Mouse (Mus musculus): ENCODE measurements around the gene Cldn12.

Cldn12 gene

DNA sequence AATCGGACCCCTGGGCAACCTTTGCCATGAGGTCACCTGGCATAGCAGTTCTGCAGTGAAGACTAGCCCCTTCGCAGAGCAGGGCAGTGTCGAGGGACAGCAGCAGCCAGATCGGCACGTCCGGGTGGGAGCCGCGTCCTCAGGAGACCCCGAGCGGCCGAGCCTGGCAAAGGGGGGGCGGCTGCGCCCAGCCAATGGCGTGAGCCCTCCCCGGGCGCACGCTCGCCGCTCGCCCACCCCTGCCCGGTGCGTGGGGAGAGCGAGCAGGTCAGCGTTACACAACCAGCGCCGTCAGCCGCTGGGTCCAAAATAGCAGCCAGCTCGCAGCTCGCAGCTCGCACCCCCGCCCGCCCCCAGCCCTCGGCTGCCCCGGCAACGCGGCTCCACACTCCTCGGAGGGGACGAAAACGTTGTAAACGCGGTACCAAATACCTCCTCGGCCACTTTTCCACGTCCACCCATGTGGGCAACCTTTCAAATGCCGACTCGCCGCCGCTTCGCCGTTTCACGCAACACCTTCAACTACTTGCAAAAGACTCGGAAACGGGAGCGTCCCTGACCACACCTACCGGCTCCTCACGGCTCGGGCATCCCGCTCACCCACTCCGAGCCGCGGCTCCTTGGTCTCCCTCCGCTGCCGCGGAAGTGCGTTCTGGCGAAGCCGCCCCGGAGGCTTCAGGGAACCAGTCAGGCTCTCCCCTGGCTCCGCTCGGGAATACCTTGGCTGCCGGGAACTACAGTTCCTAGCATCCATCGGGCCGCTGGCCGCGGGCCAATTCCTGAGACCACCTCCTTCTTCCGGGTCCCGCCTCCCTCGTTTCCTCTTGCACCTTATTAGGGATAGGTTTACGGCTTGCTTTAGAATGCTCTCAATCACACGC lies at the start of gene Cldn12:
Cldn12 (minus strand) TSS at position 763 of the 881 bp plus-strand sequence.
- DNase-seq (ENCODE audit: low spot score in 2 of 2) = peak; percentile 99

DNA sequence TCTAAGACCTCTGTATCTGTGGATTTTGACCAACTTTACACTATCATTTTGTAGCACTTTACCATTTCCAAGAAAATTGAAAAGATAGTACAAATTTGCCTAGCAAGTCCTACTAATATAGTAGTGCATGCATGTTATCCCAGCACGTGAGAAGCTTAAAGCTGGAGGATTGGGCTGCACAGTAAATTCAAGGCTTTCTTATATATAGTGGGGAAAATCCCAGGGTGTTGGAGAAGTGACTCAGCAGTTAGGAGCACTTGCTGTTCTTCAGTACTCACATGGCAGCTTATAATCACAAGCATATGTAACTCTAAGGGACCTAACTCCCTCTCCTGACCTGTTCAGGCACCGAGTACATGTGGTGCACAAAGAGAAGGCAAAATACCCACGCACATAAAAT lies 47.7 kb upstream of the Cldn12 start:
- no peak for DNase-seq (ENCODE audit: low spot score in 2 of 2)

DNA sequence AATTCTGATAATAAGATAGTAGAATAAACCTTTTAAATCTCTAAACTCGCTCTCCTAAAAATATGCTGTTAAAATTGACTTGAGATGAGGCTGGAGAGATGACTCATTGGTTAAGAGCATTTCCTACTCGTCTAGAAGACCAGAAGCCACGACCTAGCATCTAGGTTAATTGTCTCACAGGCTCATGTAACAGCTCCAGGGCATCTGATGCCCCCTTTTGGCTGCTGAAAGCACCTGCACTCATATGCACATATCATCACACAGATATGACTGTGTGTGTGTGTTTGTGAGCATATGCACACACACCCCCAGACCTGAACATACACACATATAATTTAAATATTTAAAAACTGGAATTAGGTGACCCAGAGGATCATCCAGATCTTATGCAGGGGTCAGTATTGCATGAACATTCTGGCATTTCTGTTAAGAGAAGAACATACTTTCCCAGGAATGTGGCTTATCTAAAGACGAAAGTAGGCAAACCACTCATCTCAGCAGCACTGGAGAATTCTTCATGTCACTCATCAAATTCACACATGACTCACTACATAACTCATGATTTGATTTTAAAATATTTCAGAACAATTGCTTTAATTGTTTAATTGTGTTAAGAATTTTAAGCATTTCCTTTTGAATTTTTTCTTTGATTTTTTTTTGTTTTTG lies 46.4 kb upstream of the Cldn12 start:
- no peak for DNase-seq (ENCODE audit: low spot score in 2 of 2)

DNA sequence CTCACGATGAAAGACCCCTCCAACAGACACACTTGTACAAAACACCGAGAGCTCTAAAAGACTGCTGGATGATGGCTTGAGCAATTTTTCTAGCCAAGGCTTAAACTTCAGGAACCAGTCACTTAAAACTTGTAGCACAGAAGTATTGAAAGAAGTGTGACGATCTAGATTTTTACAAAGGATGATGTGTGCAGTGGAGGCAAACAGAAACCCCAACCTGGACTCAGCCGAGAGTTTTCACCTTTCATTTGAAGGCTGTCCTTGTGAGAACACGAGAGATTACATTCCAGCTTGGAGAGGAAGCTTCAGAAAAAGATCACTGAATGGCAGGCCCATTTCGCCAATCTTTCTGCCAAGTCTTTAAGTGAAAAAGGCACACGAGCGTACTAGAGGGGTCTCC lies 45.0 kb upstream of the Cldn12 start:
- no peak for DNase-seq (ENCODE audit: low spot score in 2 of 2)

DNA sequence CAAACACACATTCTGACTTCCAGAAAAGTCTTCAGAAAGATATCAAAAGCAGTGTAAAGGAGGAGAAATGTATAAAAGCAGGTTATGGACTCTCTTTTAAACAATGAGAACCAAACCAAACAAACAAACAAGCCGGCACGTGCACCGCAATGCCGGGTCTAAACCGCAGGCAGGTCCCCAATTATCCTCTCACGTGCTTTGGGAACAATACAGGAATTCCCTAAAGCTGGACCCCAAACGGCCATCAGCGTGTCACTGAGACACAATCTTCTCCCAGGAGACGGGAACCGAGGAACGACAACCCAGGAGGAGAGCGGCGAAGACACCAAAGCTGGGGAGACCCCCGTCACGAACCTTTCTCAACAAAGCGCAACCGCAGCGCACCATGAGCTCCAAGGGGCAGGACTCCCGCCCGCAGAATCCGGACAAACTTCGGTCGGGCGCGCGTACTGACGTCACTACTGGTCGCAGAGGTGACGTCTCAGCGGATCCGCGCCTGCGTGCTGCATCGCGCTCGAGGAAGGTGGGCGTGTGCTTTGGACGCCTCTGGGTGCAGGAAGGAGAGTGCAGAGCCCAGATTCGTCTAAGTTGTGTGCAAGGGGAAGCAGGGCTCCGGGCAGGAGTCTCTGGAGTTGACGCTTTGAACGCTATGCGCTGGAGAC lies 44.5 kb upstream of the Cldn12 start, which contains the start of gene Gtpbp10:
Gtpbp10 (minus strand) TSS at position 460 of the 662 bp plus-strand sequence.
- peak; percentile 95 to 96 for DNase-seq (ENCODE audit: low spot score in 2 of 2)

DNA sequence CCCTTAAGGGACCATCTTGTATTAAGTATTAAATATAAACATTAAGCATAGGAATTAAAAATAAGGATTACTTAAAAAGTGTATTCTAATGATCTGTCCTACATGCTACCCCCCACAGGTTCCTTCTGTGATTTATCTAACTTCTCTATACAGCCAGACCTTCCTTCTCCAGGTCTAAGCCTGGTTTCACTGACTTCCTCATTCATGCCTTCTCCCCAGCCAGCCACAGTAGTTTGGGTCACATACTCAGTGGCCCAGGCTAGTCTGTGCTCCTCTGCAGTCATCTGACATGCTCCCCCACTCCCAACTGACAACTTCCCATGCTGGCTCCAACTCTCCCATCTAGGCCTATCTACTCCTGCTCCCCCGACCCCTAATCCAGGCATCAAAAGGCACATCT lies 36.4 kb upstream of the Cldn12 start:
- no peak for DNase-seq (ENCODE audit: low spot score in 2 of 2)

DNA sequence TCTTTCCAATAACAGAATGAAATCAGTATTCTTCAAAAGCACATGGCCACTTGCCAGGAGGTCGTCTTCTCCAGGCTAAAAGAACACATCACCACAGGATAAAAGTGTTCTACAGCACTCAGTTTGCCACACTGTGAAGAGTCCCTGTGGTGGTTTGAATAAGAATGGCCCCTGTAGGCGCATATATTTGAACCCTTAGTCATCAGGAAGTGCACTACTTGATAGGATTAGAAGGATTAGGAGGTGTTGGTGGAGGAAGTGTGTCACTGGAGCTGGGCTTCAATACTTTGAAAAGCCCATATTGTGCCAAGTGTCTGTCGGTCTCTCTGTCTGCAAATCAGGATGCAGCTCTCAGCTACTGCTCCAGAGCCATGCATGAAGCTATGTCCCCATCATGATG lies 25.6 kb upstream of the Cldn12 start:
- no peak for DNase-seq (ENCODE audit: low spot score in 2 of 2)

DNA sequence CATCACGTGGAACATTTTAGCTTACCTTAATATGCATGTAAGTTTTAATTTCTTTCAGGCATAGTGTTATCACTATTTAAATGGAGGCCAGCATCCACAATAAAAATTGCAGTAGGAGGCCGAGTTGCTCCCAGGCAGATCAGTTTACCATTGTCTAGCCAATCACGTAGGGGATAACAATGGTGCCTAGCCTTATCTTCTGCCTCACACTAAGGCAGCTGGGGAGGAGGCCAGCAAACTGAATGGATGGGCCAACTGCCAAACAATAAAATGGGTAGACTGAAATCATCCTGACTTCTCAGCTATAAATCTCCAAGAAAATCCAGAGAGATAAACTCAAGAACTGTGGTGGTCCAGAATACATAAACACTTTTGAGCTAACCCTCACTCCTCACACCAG lies 25.0 kb upstream of the Cldn12 start:
- DNase-seq (ENCODE audit: low spot score in 2 of 2) = no peak

DNA sequence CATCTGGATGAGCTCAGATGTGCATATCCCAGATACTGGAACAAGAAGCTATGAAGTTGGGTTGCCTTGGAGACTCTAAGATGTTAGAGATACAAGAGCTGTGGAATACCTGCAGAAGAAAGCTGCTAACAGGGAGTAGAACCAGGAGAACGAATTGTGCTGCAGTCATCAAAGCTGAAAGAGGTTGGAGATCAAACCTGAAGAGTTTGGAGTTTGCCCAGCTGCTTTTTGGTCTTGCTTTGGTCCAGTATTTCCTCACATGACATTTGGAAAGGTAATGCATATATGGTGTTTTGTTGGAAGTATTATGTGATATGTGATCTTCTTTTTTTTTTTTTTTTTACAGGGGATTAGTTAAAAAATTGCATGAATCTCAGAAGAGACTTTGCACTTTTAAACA lies 21.4 kb upstream of the Cldn12 start:
- DNase-seq (ENCODE audit: low spot score in 2 of 2) = no peak

DNA sequence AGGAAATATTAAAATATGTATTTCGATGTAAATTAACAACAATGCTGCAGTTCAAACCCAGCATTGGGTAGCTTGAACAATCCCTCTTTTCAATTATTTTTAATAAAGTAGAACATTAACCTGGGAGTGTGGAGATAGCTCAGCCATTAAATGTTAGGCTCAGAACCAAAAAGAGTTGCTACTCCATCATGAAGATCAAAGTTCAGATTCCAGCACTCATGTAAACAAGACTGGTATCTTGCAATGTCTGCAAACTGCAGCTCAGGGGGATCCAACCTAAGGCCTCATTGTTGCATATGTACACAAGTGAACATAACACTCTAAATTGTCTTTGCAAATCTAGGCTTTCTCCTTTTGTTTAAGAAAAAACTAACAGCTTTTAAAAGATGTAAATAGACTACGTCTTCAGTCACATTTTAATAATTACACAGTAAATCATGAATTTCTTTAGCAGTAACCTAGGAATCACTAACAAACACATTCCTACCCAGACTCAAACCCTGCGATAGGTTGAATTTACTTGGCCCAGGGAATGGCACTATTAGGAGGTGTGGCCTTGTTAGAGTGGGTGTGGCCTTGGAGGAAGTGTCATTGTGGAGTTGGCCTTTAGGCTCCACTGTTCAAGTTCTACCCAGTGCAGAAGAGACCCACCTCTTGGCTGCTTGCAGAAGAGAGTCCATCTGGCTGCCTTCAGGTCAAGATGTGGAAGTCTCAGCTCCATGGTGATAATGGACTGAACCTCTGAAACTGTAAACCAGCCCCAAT lies 19.1 kb upstream of the Cldn12 start:
- DNase-seq (ENCODE audit: low spot score in 2 of 2) = no peak

DNA sequence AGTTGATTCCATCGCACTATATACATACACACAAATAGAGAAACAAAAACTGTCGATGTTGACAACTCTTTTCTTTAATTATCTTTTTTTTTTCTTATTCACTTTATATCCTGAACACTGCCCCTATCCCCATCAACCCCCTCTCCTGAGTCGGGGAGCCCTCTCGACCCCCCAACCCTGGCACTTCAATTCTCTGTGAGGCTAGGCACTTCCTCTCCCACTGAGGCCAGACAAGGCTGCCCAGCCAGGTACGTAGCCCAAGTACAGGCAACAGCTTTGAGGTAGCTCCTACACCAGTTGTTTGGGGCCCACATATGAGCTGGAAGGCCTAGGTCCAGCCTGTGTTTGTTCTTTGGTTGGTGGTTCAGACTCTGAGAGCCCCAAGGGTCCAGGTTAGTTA lies 653 bp upstream of the Cldn12 start:
- no peak for DNase-seq (ENCODE audit: low spot score in 2 of 2)

DNA sequence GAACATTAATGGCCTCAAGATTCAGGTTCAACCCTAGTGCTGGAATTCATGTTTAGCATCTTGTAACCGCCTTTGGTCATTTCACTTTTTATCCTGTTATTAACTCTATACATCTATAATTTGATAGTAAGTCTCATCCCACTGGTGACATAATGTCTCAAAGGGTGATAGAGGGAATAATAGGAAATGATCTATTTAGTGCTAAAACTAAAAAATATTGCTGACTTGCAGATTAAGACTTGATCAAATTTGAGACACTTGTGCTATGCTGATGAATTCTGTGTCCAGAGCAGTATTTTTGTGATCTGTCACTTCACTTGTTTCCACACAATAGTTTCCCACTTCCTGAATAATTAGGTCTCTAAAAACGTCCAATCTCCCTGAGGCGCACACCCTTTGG lies 3.4 kb downstream of the Cldn12 start:
- no peak for DNase-seq (ENCODE audit: low spot score in 2 of 2)

DNA sequence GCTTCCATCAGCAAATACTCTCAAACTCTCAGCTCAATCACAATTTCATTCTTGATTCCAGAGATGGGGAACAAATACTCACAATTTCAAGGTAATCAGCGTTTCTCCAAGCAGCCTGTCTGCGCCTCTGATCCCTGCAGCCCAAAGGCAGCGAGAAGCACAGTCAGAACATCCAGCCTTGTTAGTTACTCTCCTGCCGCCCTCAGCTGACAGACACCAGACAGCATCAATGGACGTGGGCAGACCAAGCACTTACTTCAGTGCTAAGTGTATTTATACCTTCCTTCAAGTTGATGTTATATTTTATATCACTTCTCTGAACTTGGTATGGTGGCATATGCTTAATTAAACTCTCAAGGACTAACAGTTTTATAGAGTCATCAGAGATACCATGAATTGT lies 3.8 kb downstream of the Cldn12 start:
- DNase-seq (ENCODE audit: low spot score in 2 of 2) = no peak

DNA sequence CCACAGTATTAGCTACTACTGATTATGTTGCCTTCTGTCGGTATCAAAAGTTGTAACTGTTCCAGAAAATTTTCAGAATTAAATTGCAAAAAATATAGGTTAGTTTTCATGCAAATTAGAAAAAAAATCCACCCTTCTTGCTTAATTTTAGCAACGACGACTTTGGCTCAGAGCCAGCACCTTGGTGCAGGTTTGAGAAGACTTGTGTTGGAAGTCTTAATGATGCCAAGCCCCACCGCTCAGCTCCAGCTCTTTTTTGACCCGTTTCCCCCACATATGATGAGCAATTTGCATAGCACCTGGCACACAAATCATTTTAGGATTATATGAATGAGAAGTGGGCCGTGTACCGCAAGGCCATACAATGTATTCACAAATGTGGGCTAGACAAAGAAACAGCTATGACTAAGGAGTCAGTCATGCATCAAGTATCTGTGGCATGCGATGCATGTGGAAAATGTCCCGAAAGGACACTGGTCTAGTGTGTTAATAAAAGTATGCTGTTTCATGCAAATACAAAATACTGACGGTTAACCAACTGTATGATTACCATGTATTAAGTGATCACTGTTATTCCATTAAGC lies 4.4 kb downstream of the Cldn12 start:
- peak; percentile 59 to 65 for DNase-seq (ENCODE audit: low spot score in 2 of 2)

DNA sequence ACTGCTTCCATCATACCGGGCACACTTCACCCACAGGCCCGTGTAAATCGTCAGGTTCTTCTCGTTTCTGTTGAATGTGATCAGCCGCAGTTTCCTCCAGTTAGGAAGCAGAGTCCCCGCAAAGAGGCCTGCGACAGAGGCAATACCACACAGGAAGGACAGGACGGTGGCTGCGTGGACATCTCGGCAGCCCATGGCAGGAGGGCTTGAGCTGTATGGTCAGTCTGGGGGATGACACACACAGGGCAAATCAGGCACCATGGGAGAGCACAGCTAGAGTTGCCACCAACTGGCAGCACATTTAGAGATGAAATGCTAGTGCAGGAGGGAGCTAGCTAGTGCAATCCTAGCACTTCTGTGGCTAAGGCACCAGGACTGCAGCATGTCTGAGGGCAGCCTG lies 6.5 kb downstream of the Cldn12 start:
- no peak for DNase-seq (ENCODE audit: low spot score in 2 of 2)

DNA sequence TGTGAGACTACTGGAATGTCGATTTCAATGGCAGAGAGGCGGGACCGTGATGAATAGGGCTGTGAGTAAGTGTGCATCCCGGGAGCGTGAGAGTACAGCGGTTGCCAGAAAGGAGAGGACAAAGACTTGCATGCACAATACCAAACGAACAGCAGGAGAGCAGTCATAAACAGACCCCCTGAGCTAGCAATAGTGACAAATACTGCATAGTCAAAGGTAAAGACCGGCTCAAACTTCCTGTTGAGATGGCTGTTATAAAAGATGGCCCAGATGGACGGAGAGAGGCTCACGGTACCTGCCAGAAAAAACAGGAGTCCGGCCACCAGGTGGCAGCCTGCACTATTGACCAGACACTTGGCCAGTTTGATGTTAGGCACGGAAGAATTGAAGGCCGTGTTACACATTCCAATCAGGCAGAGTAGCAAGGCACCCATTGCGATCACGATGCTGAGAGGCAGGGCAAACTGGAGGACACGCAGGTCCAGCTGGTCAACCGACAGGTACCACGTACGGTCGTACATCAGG lies 7.0 kb downstream of the Cldn12 start:
- DNase-seq (ENCODE audit: low spot score in 2 of 2) = peak; percentile 67 to 70

DNA sequence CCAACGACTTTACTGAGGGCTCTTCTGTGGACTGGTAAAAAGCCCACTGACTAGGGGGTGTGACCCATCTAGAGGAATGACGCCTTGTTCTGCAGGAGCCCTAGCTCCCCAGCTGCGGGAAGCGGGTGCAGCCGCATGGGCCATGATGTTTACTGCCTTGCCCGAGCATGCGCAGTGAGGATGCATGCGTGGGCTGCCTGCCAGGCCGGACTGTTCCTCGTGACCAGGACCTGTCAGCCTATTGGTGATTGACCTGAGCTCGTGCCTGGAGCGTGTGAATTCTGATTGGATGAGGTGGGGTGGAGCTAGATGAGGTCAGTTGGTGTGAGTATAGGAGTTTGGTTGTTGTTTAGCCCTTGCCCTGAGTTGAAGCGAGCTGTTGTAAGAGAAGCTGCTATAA lies 10.3 kb downstream of the Cldn12 start:
- no peak for DNase-seq (ENCODE audit: low spot score in 2 of 2)

DNA sequence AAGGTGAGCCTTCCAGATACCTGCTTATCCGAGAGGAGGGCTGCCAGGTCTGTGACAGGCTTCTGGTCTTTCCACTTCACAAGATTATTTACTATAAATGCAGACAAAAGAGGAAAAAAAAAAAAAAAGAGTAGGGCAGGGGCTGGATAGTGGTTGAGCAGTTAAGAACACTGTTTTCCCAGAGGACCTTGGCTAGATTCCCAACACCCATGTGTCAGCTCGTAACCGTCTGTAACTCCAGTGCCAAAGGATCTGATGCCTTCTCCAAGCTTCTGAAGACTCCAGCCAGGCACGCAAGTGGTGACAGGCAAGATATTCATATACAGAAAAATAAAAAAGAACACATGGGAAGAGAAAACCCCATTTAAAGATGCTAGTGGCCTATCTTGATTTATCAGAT lies 11.4 kb downstream of the Cldn12 start:
- no peak for DNase-seq (ENCODE audit: low spot score in 2 of 2)

DNA sequence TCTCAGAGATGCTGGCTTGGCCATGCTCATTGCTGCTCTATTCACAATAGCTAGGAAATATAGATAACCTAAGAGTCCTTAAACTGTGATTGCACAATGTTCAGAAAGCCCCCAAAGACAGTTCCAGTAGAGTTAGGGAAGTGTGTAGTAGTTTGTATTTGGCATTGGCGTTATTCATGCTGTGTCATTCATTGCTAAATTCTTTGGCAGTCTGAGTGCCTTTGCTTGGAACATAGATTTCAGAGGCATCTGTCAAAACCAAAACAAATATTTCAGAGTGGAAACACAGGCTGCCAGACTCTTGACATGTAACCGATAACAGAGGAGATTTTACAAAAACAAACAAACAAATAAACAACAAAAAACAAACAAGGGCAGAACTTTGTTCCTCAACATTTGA lies 13.2 kb downstream of the Cldn12 start:
- no peak for DNase-seq (ENCODE audit: low spot score in 2 of 2)

DNA sequence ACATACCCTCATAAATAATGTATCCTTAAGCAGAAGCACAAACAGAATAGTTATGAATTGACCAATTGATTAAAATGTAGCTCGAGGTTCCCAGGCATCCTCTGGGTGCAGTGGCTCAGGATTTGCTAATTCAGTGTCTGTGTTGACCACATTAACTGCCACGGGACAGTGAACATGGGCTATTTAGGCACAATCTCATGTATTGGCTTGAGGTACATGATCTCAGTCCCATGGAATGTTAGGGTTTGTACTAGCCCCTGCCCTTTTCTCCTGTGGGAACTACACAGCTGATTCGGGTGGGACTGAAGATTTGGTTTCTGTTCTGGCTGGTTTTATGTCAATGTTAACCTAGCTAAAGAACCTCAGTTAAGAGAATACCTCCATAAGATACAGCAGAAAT lies 18.4 kb downstream of the Cldn12 start:
- no peak for DNase-seq (ENCODE audit: low spot score in 2 of 2)

DNA sequence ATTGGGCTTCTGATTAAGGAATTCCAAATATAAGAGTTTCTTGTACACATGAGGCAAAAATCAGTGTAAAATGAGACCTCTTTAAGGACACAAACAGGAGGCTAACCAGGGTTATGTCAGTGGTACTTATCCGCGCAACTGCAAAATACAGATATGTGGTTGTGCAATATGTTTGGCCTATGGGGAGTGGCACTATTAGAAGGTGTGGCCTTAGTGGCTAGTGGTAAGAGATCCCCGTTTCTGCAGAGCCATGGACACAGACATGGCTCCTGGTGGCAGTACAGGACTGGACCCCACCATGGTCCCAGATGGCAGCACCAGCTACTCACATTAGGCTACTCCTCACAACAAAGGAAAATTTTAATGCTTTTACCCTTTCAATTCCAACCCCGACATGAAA lies 19.7 kb downstream of the Cldn12 start:
- DNase-seq (ENCODE audit: low spot score in 2 of 2) = no peak
